ENCODE assay signal across 16 mouse cellular contexts in genomic region chr14:25765146-25765545, GRCm38 (mm10). TPM values are rescaled to one million over a fixed set of nuclear protein-coding genes. Genes with fewer than 3 reads are reported as not detected.
A peak's percentile ranks its signal among the peaks of the same experiment; 100 is the strongest.
DNase-seq lines count a peak whose midpoint lies in the region; ATAC-seq and TF ChIP-seq lines count a peak whose summit lies in the region.
"Had no signal": no experiment of that assay in that cellular context is flagged by ENCODE, and none has a peak within 500 bp of the region (broad histone marks: within the 10 kb centered on the region; RNA-seq: fewer than 3 reads in every experiment).

No protein-coding gene starts in this region.

- 21% methylated on average over 12 of the region's 12 CpGs for WGBS in forebrain, embryonic 15.5 days
- WGBS in limb, embryonic 15.5 days = 51% methylated on average over 12 of the region's 12 CpGs

- H3K9ac ChIP-seq in forebrain, embryonic 15.5 days (replicated peaks) = no peak overlapping the region
- H3K9ac ChIP-seq in limb, embryonic 15.5 days = no peak overlapping the region

- no peak for DNase-seq in gastrocnemius, adult 2 months
- no peak for DNase-seq in gastrocnemius, postnatal 36 days
- peak; percentile 76 for DNase-seq in Muller cell, postnatal 12 days (ENCODE audit: inconsistent ontology term)
- no peak for DNase-seq in adrenal gland, adult 18-20 months (ENCODE audit: low spot score in 2 of 2)
- DNase-seq in spleen, adult 18-20 months = no peak
- no peak for DNase-seq in frontal cortex, postnatal 10 days (ENCODE audit: low spot score in 2 of 2)
- DNase-seq: adrenal gland, adult 8-10 months; cerebellum, adult 8-10 months; heart, adult 2 months had no signal

- H3K27ac ChIP-seq in gastrocnemius, adult 2 months = peak overlapping the region; percentile 98
- peak overlapping the region; percentile 20; the same call in 1 of the 2 replicates for H3K27ac ChIP-seq in forebrain, embryonic 15.5 days (replicated peaks)
- peak overlapping the region; percentile 73 for H3K27ac ChIP-seq in limb, embryonic 15.5 days
- H3K27ac ChIP-seq: heart, adult 2 months; kidney, postnatal 0 days had no signal

- TF ChIP-seq CTCF in gastrocnemius, adult 2 months (IDR thresholded peaks at IDR 0.05) = no peak

- intact Hi-C loops in gastrocnemius, adult 2 months (cut with DNase I) = loop anchor here (5.0 kb wide), 1 partner anchor 38 kb away; no protein-coding TSS in a partner anchor
- intact Hi-C loops in gastrocnemius, postnatal 36 days (cut with DNase I) = no loop called here

- H3K4me1 ChIP-seq in forebrain, embryonic 15.5 days = peaks cover 41% of the 10 kb centered on the region
- peaks cover 74% of the 10 kb centered on the region for H3K4me1 ChIP-seq in limb, embryonic 15.5 days

- H3K9me3 ChIP-seq in forebrain, embryonic 15.5 days = no peaks in the 10 kb centered on the region
- H3K9me3 ChIP-seq in limb, embryonic 15.5 days = no peaks in the 10 kb centered on the region
- H3K9me3 ChIP-seq: G1E; megakaryocyte, embryonic 14.5 days had no signal

- no peaks in the 10 kb centered on the region for H3K36me3 ChIP-seq in forebrain, embryonic 15.5 days
- no peaks in the 10 kb centered on the region; the same call in 1 of the 2 replicates for H3K36me3 ChIP-seq in limb, embryonic 15.5 days
- H3K36me3 ChIP-seq: G1E had no signal

- 0 out of 2 replicates have a peak overlapping the region, but pooled peaks have one; percentile 1 for H3K4me2 ChIP-seq in forebrain, embryonic 15.5 days (replicated peaks)
- H3K4me2 ChIP-seq in limb, embryonic 15.5 days = peak overlapping the region; percentile 66
- H3K4me2 ChIP-seq: liver, embryonic 11.5 days had no signal

- ATAC-seq in forebrain, embryonic 15.5 days (replicated peaks) = no peak
- ATAC-seq in limb, embryonic 15.5 days (ENCODE audit: insufficient number of reproducible peaks, low FRiP score, low TSS enrichment, low read depth) = no peak

- peak overlapping the region; percentile 77 for H3K4me3 ChIP-seq in gastrocnemius, adult 2 months
- no peak overlapping the region for H3K4me3 ChIP-seq in forebrain, embryonic 15.5 days
- 0 out of 2 replicates have a peak overlapping the region, but pooled peaks have one; percentile 79 for H3K4me3 ChIP-seq in limb, embryonic 15.5 days
- H3K4me3 ChIP-seq: erythroblast, embryonic 14.5 days; heart, adult 2 months; megakaryocyte, embryonic 14.5 days had no signal

- H3K27me3 ChIP-seq in forebrain, embryonic 15.5 days = no peaks in the 10 kb centered on the region
- no peaks in the 10 kb centered on the region for H3K27me3 ChIP-seq in limb, embryonic 15.5 days

RNA-seq across cellular contexts. Expression of gene Zcchc24, which starts 3.7 kb away (rescaled TPM):
- total RNA-seq in gastrocnemius, adult 2 months (2021) = 10 to 100 TPM; 40.6 to 59.3 TPM
- total RNA-seq in gastrocnemius, postnatal 36 days (2021) = 10 to 100 TPM; 38.4 to 49.4 TPM
- 10.7 and 12.3 TPM in 2 replicates for polyA plus RNA-seq in forebrain, embryonic 15.5 days (2015; fragmentation: Nextera tagmentation; extraction: Ambion mirVana)
- polyA plus RNA-seq in limb, embryonic 15.5 days (2015; fragmentation: Nextera tagmentation; extraction: Ambion mirVana) = 31.6 and 35.4 TPM in 2 replicates
- 10 to 100 TPM; 18.4 to 30.0 TPM for total RNA-seq in adrenal gland, adult 18-20 months (2021)
- polyA plus RNA-seq: G1E had no signal

Comparison
In these comparisons a context has a peak if more than half of its experiments do, and no peak if none do; other contexts are left out.
1. H3K27ac ChIP-seq: peak in every context shown above with its lines; median percentile 98 in gastrocnemius, adult 2 months; 73 in limb, embryonic 15.5 days; 20 in forebrain, embryonic 15.5 days.